Mouse (Mus musculus) forebrain, embryonic 16.5 days (tissue): ENCODE data around the gene Ints11. TPM values are rescaled to one million over a fixed set of nuclear protein-coding genes. Genes with fewer than 3 reads are reported as not detected.

Experiments used
- ATAC-seq: fragments of 200-750 bp; cut with Nextera tagmentation; 2 replicates; pipeline ENCODE4 v1.8.0; 2017; ENCODE audit warnings: mild to moderate bottlenecking, moderate library complexity
- H3K27ac ChIP-seq: fragments of 300-500 bp; sonication (generic); 2 replicates; pipeline ENCODE4 v1.5.1; 2014; ENCODE audit warnings: low read length, control low read depth
- H3K27me3 ChIP-seq: fragments of 300-500 bp; sonication (generic); replicated peaks from 2 replicates; pipeline ENCODE4 v1.6.1; 2014; ENCODE audit warnings: low read length; ENCODE audit not compliant: control insufficient read depth, insufficient read depth
- H3K36me3 ChIP-seq: fragments of 300-500 bp; sonication (generic); 2 replicates; pipeline ENCODE4 v1.6.1; 2014; ENCODE audit not compliant: control insufficient read depth, insufficient read depth
- H3K4me1 ChIP-seq: fragments of 300-500 bp; sonication (generic); replicated peaks from 2 replicates; pipeline ENCODE4 v1.6.1; 2014; ENCODE audit warnings: low read length; ENCODE audit not compliant: control insufficient read depth, insufficient read depth
- H3K4me2 ChIP-seq: fragments of 300-500 bp; sonication (generic); 2 replicates; pipeline ENCODE4 v1.6.1; 2014; ENCODE audit warnings: mild to moderate bottlenecking, low read length, control low read depth
- H3K4me3 ChIP-seq: fragments of 300-500 bp; sonication (generic); replicated peaks from 2 replicates; pipeline ENCODE4 v1.5.1; 2014; ENCODE audit warnings: mild to moderate bottlenecking, low read length, control low read depth
- H3K9ac ChIP-seq: fragments of 300-500 bp; sonication (generic); replicated peaks from 2 replicates; pipeline ENCODE4 v1.6.1; 2014; ENCODE audit warnings: low read depth, low read length, control low read depth
- H3K9me3 ChIP-seq: fragments of 300-500 bp; sonication (generic); 2 replicates; pipeline ENCODE4 v1.6.1; 2016; ENCODE audit warnings: low read length; ENCODE audit not compliant: control insufficient read depth
- WGBS: fragments of 180-500 bp; shearing (Covaris S2); extraction: QIAGEN DNeasy Blood & Tissue Kit; methylation state at CpG from one replicate; pipeline ENCODE4 v1.1.7; 2014; 5-methylcytosine and 5-hydroxymethylcytosine counted together
- polyA plus RNA-seq: library from polyadenylated mRNA; unstranded; fragments of >200 nt; fragmentation: Nextera tagmentation; extraction: Ambion mirVana; gene quantifications from 2 replicates; pipeline ENCODE4 v1.2.1, GENCODE M21; 2015

Ints11 gene
- polyA plus RNA-seq, 1 experiment from 2014 or later, result 100 TPM

DNA sequence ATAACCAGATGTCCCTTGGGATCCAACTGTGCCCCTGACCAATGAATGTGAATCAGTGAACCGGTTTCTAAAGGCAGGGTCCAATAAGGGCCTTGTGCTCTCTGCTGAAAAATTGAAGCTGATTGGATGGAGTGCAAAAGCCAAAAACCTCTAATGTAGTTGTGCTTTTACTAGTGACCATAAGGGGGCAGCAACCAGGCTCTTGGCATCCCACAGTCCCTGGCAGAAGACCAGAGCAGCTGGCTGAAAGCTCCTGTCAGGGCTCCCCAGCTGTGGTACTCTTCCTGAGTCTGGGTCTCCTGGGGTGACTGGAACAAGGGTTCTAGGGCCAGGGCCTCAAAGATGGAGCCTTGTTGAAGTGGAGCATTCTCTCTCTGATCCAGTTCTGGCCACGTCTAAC lies 35.5 kb upstream of the Ints11 start:
- Histone ChIP-seq H3K9ac (no peak overlapping the region), H3K4me1 (peaks cover 24% of the 10 kb centered on the region), H3K27me3 (no peaks in the 10 kb centered on the region), H3K4me3 (no peak overlapping the region), H3K36me3 (no peaks in the 10 kb centered on the region; the same call in 1 of the 2 replicates), H3K4me2 (no peak overlapping the region), H3K27ac (peak overlapping the region; percentile 16; the same call in 1 of the 2 replicates), H3K9me3 (no peaks in the 10 kb centered on the region)
- no peak for ATAC-seq
- WGBS, result 35% methylated on average over 2 of the region's 2 CpGs

DNA sequence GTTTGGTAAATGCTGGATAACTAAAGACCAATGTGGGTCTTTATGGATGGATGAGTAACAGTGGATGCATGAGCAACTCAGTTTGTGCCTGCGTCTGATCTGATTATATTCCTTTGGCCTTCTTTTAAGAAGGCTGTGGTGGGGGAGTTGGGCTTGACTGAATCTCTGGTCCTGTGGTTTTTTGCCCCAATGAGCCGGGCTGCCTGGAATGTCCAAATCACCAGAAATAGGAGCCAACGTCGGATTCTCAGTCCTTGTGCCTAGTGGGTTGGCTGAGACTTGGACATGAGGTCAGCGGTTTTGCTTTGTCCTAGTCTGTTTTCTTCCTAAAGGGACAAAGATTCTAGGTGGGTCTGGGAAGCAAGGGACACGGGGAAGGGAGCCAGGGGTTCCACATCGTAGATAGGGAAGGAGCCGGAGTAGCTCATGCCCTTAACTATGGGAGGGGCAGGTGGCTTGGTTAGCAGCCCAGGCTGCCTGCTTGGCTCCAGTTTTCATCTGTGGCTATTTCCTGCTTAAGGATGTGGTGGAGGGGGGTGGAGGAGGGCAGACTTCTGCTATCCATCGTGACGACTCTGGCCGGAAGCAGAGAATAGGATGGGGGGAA lies 31.8 kb upstream of the Ints11 start:
- H3K4me3 ChIP-seq, result no peak overlapping the region
- no peaks in the 10 kb centered on the region for H3K9me3 ChIP-seq
- H3K27ac ChIP-seq, result no peak overlapping the region
- no peaks in the 10 kb centered on the region; the same call in 1 of the 2 replicates for H3K36me3 ChIP-seq
- H3K4me1 ChIP-seq, result peaks cover 26% of the 10 kb centered on the region
- H3K9ac ChIP-seq, result no peak overlapping the region
- H3K27me3 ChIP-seq, result no peaks in the 10 kb centered on the region; the same call in 1 of the 2 replicates
- 79% methylated on average over 11 of the region's 11 CpGs for WGBS
- ATAC-seq, result no peak
- H3K4me2 ChIP-seq, result no peak overlapping the region

DNA sequence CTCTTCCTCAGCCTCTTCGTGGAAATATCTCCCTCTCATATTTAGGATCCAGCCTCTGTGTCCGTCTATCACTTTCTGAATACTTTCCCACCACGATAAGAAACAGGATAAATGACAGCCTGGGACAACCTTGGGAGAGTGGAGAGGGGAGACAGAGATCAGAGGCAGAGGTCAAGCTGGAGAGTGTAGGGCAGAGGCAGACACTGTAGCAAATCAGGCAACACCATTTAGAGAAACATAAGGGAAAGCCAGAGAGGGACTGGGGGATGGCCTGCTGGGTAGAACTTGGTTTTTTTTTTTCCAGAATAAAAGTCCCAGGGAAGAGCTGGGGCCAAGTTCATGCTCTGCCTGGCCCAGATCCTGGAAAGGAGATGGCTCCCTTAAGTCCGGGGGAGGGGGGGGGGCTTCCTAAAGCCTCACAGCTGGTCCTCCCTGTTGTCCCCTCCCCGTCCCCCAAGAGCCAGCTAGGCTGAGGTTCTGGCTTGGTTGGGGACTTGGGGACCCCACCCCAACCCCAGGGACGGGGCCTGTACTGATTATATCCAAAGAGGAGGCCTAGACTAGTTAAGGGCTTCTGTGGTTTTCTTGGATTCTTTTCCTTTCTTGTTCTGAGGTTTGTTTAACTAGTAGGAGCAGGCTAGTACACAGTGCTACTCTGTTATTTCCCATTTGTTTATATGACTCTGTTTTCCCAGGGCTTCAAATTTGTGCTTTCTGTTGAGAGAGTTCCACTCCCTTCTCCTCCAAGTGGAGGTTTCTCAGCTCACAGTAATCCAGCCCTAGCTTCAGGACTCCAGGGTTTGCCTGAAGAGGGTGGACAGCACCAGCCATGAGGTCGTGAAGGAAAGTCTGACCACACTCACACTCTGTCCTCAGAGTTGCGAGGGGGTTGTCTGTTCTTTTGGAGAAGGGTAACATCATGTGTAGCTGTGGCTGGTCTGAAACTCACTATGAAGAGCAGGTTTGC lies 30.9 kb upstream of the Ints11 start:
- WGBS, result 62% methylated on average over 8 of the region's 8 CpGs
- no peaks in the 10 kb centered on the region for H3K36me3 ChIP-seq
- no peak for ATAC-seq
- no peaks in the 10 kb centered on the region; the same call in 1 of the 2 replicates for H3K27me3 ChIP-seq
- H3K9me3 ChIP-seq, result no peaks in the 10 kb centered on the region
- no peak overlapping the region for H3K4me2 ChIP-seq
- H3K4me1 ChIP-seq, result peaks cover 18% of the 10 kb centered on the region
- no peak overlapping the region for H3K9ac ChIP-seq
- H3K27ac ChIP-seq, result no peak overlapping the region
- no peak overlapping the region for H3K4me3 ChIP-seq

DNA sequence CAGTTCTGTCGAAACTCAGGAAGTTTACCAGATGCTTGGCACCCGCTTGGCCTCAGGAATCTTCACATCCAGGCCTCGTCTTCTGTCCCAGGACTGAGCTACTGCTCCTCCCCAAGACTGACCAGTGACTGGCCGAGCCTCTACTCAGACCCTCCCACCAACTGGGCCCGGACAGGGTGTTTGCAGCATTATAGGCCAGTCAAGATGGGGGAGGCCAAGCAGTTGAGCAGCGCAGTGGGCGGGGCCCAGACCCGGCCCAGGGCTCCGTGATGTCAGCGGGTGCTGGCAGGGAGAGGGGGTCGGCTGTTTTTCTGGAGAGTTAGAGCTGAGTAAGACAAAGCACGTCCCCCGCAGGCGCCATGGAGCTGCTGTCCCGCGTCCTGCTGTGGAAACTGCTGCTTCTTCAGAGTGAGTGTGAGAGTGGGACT lies 29.8 kb upstream of the Ints11 start, which contains the start of gene Mxra8:
Gene Mxra8 (plus strand): TSS at position 198 of the 428 bp plus-strand sequence.
- peak; percentile 44; the same call in 1 of the 2 replicates for ATAC-seq
- H3K4me3 ChIP-seq, result peak within 1 kb of the TSS; percentile 25
- H3K27me3 ChIP-seq, result no peaks in the 10 kb centered on the region; the same call in 1 of the 2 replicates
- 5% methylated on average over 16 of the region's 16 CpGs for WGBS
- no peaks in the 10 kb centered on the region for H3K9me3 ChIP-seq
- no peak within 1 kb of the TSS for H3K27ac ChIP-seq
- peak within 1 kb of the TSS; percentile 47 for H3K9ac ChIP-seq
- H3K4me2 ChIP-seq, result peak within 1 kb of the TSS; percentile 40
- H3K4me1 ChIP-seq, result peaks cover 11% of the 10 kb centered on the region
- H3K36me3 ChIP-seq, result no peaks in the 10 kb centered on the region

- no peaks in the 10 kb centered on the region for H3K9me3 ChIP-seq
- H3K4me2 ChIP-seq, result peak overlapping the region; percentile 40
- H3K4me3 ChIP-seq, result peak overlapping the region; percentile 25
- H3K9ac ChIP-seq, result peak overlapping the region; percentile 47
- no peak overlapping the region for H3K27ac ChIP-seq
- H3K4me1 ChIP-seq, result peaks cover 11% of the 10 kb centered on the region
- no peaks in the 10 kb centered on the region for H3K36me3 ChIP-seq
- no peaks in the 10 kb centered on the region; the same call in 1 of the 2 replicates for H3K27me3 ChIP-seq
- WGBS, result 11% methylated on average over 8 of the region's 8 CpGs
- ATAC-seq, result no peak
These were observed 29.0 kb upstream of the Ints11 start for GRCm38 (mm10) chr4:155840076-155841002.

DNA sequence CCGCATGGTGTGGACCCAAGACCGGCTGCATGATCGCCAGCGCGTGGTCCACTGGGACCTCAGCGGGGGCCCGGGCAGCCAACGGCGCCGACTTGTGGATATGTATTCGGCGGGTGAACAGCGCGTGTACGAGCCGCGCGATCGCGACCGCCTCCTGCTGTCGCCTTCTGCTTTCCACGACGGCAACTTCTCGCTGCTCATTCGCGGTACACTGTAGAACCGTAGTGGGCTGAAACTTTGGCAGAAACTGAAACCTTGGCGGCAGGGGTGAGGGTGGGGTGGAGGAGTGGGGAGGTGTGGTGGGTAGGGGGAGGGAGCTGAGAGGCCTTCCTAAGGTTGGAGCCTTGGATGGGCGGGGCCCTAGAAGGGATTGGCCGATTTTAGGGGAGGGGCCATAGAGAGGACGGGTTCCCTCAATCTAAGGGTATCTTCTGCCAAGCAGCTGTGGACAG lies 28.3 kb upstream of the Ints11 start:
- Histone ChIP-seq H3K36me3 (no peaks in the 10 kb centered on the region), H3K9ac (peak overlapping the region; percentile 5), H3K4me2 (peak overlapping the region; percentile 40), H3K27me3 (no peaks in the 10 kb centered on the region; the same call in 1 of the 2 replicates), H3K4me3 (peak overlapping the region; percentile 13), H3K9me3 (no peaks in the 10 kb centered on the region), H3K27ac (no peak overlapping the region), H3K4me1 (peaks cover 11% of the 10 kb centered on the region)
- ATAC-seq, result peak; percentile 23; the same call in 1 of the 2 replicates
- 1% methylated on average over 32 of the region's 32 CpGs for WGBS

- WGBS, result 37% methylated on average over 38 of the region's 38 CpGs
- H3K9me3 ChIP-seq, result no peaks in the 10 kb centered on the region
- no peak overlapping the region for H3K27ac ChIP-seq
- H3K4me2 ChIP-seq, result no peak overlapping the region
- H3K27me3 ChIP-seq, result no peaks in the 10 kb centered on the region; the same call in 1 of the 2 replicates
- H3K9ac ChIP-seq, result no peak overlapping the region
- H3K36me3 ChIP-seq, result no peaks in the 10 kb centered on the region
- no peak overlapping the region for H3K4me3 ChIP-seq
- H3K4me1 ChIP-seq, result peaks cover 16% of the 10 kb centered on the region
- no peak for ATAC-seq
These were observed 27.6 kb upstream of the Ints11 start for GRCm38 (mm10) chr4:155841651-155842270.

DNA sequence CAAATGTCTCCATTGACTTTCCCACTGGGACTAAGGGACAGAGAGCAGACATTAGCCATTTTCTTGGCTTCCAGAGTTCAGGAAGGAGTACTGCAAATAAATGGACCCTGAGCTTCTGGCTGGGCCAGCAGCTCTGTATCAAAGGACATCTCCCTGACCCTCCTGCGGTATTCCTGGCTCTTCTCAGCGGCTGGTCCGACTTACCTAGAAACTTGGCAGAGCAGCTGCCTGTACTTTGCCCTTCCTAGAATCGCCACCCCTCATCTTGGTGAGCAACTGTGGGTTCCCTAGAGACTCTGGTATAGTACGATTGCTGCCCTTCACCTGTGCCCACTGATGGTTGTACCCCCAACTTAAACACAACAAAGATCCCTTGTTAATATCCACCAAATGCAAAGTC lies 26.1 kb upstream of the Ints11 start:
- H3K27me3 ChIP-seq, result no peaks in the 10 kb centered on the region; the same call in 1 of the 2 replicates
- 90% methylated on average over 5 of the region's 5 CpGs for WGBS
- no peak overlapping the region for H3K4me3 ChIP-seq
- ATAC-seq, result no peak
- peaks cover 22% of the 10 kb centered on the region for H3K4me1 ChIP-seq
- no peak overlapping the region for H3K27ac ChIP-seq
- H3K9me3 ChIP-seq, result no peaks in the 10 kb centered on the region
- H3K4me2 ChIP-seq, result no peak overlapping the region
- no peaks in the 10 kb centered on the region for H3K36me3 ChIP-seq
- H3K9ac ChIP-seq, result no peak overlapping the region
